Mouse (Mus musculus) heart, embryonic 14.5 days (tissue): ENCODE measurements around the gene Tiprl. TPM values are rescaled to one million over a fixed set of nuclear protein-coding genes. Genes with fewer than 3 reads are reported as not detected.
A peak's percentile ranks its signal among the peaks of the same experiment; 100 is the strongest.

Source experiments
- ATAC-seq: fragments of 200-750 bp; cut with Nextera tagmentation; 2 replicates; pipeline ENCODE4 v1.8.0; 2017; ENCODE audit warnings: low read depth, moderate TSS enrichment; ENCODE audit not compliant: insufficient number of reproducible peaks, insufficient read depth, low FRiP score
- H3K27ac ChIP-seq, 2 experiments: fragments of 200-500 bp in 1 of 2; fragments of 300-500 bp in 1 of 2; sonication (generic) in 1 of 2; replicated peaks in 1 of 2; 2 replicates each; pipeline ENCODE4 v1.5.1; 2012 to 2014; ENCODE audit warnings: low read depth in 2 of 2, low read length in 2 of 2, control low read depth in 1 of 2, mild to moderate bottlenecking in 1 of 2, mixed read lengths in 1 of 2; ENCODE audit not compliant: control insufficient read depth in 1 of 2, insufficient read depth in 1 of 2
- H3K27me3 ChIP-seq: fragments of 300-500 bp; sonication (generic); 2 replicates; pipeline ENCODE4 v1.6.1; 2014; ENCODE audit warnings: mild to moderate bottlenecking, low read length, control low read depth; ENCODE audit not compliant: control insufficient read depth, insufficient read depth
- H3K36me3 ChIP-seq: fragments of 300-500 bp; sonication (generic); 2 replicates; pipeline ENCODE4 v1.6.1; 2014; ENCODE audit warnings: mild to moderate bottlenecking, control low read depth, low read length, mixed read lengths; ENCODE audit not compliant: control insufficient read depth, insufficient read depth
- H3K4me1 ChIP-seq, 2 experiments: fragments of 200-500 bp in 1 of 2; fragments of 300-500 bp in 1 of 2; sonication (generic) in 1 of 2; 2 replicates each; pipeline ENCODE4 v1.6.1; 2012 to 2014; ENCODE audit warnings: low read length in 2 of 2, control low read depth in 1 of 2, mixed read lengths in 1 of 2; ENCODE audit not compliant: control insufficient read depth in 2 of 2, insufficient read depth in 2 of 2
- H3K4me2 ChIP-seq: fragments of 300-500 bp; sonication (generic); 2 replicates; pipeline ENCODE4 v1.6.1; 2014; ENCODE audit warnings: mild to moderate bottlenecking, low read length
- H3K4me3 ChIP-seq, 2 experiments: fragments of 200-500 bp in 1 of 2; fragments of 300-500 bp in 1 of 2; sonication (generic) in 1 of 2; 2 replicates each; pipeline ENCODE4 v1.5.1; 2012 to 2014; ENCODE audit warnings: low read length in 2 of 2, mild to moderate bottlenecking in 2 of 2, control low read depth in 1 of 2, low read depth in 1 of 2, moderate library complexity in 1 of 2; ENCODE audit not compliant: control insufficient read depth in 1 of 2, insufficient read depth in 1 of 2
- H3K9ac ChIP-seq: fragments of 300-500 bp; sonication (generic); 2 replicates; pipeline ENCODE4 v1.6.1; 2014; ENCODE audit warnings: mild to moderate bottlenecking, low read length
- H3K9me3 ChIP-seq: fragments of 300-500 bp; sonication (generic); 2 replicates; pipeline ENCODE4 v1.6.1; 2016; ENCODE audit warnings: low read length, control low read depth; ENCODE audit not compliant: control insufficient read depth
- WGBS: fragments of 180-500 bp; shearing (Covaris S2); extraction: QIAGEN DNeasy Blood & Tissue Kit; methylation state at CpG from one replicate; pipeline ENCODE4 v1.1.7; 2014; 5-methylcytosine and 5-hydroxymethylcytosine counted together
- polyA plus RNA-seq: library from polyadenylated mRNA; unstranded; fragments of >200 nt; fragmentation: Nextera tagmentation; extraction: Ambion mirVana; gene quantifications from 2 replicates; pipeline ENCODE4 v1.2.1, GENCODE M21; 2014

Gene Tiprl
- polyA plus RNA-seq = 85.2 and 89.7 TPM in 2 replicates

GRCm38 (mm10) chr1:165236321-165237298 is at the start of gene Tiprl:
Gene Tiprl, minus strand, starts transcription at chr1:165236996.
- H3K9me3 ChIP-seq = no peaks in the 10 kb centered on the region
- no peaks in the 10 kb centered on the region for H3K27me3 ChIP-seq
- H3K27ac ChIP-seq = peak within 1 kb of the TSS; percentile 89 to 98
- peak; percentile 100 for ATAC-seq
- peak within 1 kb of the TSS; percentile 73 to 92 for H3K4me3 ChIP-seq
- WGBS = under 1% methylated on average over 73 of the region's 76 CpGs
- H3K4me2 ChIP-seq = peak within 1 kb of the TSS; percentile 82
- H3K4me1 ChIP-seq = peaks cover 6 to 22% of the 10 kb centered on the region in 2 experiments; a peak in 3 of 4 replicates
- H3K9ac ChIP-seq = peak within 1 kb of the TSS; percentile 92
- H3K36me3 ChIP-seq = no peaks in the 10 kb centered on the region

GRCm38 (mm10) chr1:165284096-165284495 is 47.3 kb upstream of the Tiprl start:
- no peak overlapping the region for H3K27ac ChIP-seq
- H3K4me3 ChIP-seq = no peak overlapping the region
- H3K4me2 ChIP-seq = no peak overlapping the region
- WGBS = 75% methylated on average over 7 of the region's 7 CpGs
- no peaks in the 10 kb centered on the region for H3K36me3 ChIP-seq
- no peaks in the 10 kb centered on the region for H3K27me3 ChIP-seq
- ATAC-seq = no peak
- peaks cover 7 to 18% of the 10 kb centered on the region in 2 experiments for H3K4me1 ChIP-seq
- no peaks in the 10 kb centered on the region for H3K9me3 ChIP-seq
- no peak overlapping the region for H3K9ac ChIP-seq

GRCm38 (mm10) chr1:165282967-165283345 is 46.2 kb upstream of the Tiprl start:
- 18% methylated on average over 7 of the region's 7 CpGs for WGBS
- ATAC-seq = no peak
- Histone ChIP-seq H3K27me3 (no peaks in the 10 kb centered on the region), H3K4me2 (peak overlapping the region; percentile 84), H3K9ac (peak overlapping the region; percentile 82; the same call in 1 of the 2 replicates), H3K9me3 (no peaks in the 10 kb centered on the region), H3K4me1 (peaks cover 7 to 18% of the 10 kb centered on the region in 2 experiments), H3K4me3 (peak overlapping the region; percentile 69 to 72), H3K36me3 (no peaks in the 10 kb centered on the region), H3K27ac (no peak overlapping the region)

- Histone ChIP-seq H3K36me3 (no peaks in the 10 kb centered on the region), H3K27me3 (no peaks in the 10 kb centered on the region), H3K27ac (peak overlapping the region in 1 of 2 experiments; percentile 69; a peak in 3 of 4 replicates), H3K4me2 (peak overlapping the region; percentile 84), H3K4me3 (peak overlapping the region; percentile 69 to 72), H3K9me3 (no peaks in the 10 kb centered on the region), H3K4me1 (peaks cover 7 to 18% of the 10 kb centered on the region in 2 experiments), H3K9ac (peak overlapping the region; percentile 82)
- 2% methylated on average over 35 of the region's 35 CpGs for WGBS
- peak; percentile 49; the same call in 1 of the 2 replicates for ATAC-seq
These were observed 45.6 kb upstream of the Tiprl start for GRCm38 (mm10) chr1:165282222-165282966.

GRCm38 (mm10) chr1:165281351-165282221 is 44.8 kb upstream of the Tiprl start:
- peak overlapping the region; percentile 84 for H3K4me2 ChIP-seq
- peak; percentile 73 for ATAC-seq
- peak overlapping the region; percentile 60 to 69 for H3K27ac ChIP-seq
- no peaks in the 10 kb centered on the region for H3K9me3 ChIP-seq
- H3K4me1 ChIP-seq = peaks cover 7 to 18% of the 10 kb centered on the region in 2 experiments
- H3K27me3 ChIP-seq = no peaks in the 10 kb centered on the region
- peak overlapping the region; percentile 69 to 72 for H3K4me3 ChIP-seq
- no peaks in the 10 kb centered on the region for H3K36me3 ChIP-seq
- H3K9ac ChIP-seq = peak overlapping the region; percentile 82
- under 1% methylated on average over 19 of the region's 71 CpGs for WGBS

- Histone ChIP-seq H3K4me2 (peak overlapping the region; percentile 84), H3K4me1 (peaks cover 7 to 18% of the 10 kb centered on the region in 2 experiments), H3K27ac (0 out of 4 replicates have a peak overlapping the region, but pooled peaks of 1 of the 2 experiments have one; percentile 69), H3K9ac (peak overlapping the region; percentile 82; the same call in 1 of the 2 replicates), H3K4me3 (peak overlapping the region in 1 of 2 experiments; percentile 69; a peak in 2 of 4 replicates), H3K27me3 (no peaks in the 10 kb centered on the region), H3K9me3 (no peaks in the 10 kb centered on the region), H3K36me3 (no peaks in the 10 kb centered on the region)
- WGBS = 78% methylated on average over 10 of the region's 10 CpGs
- ATAC-seq = no peak
These were observed 43.9 kb upstream of the Tiprl start for GRCm38 (mm10) chr1:165280741-165281140.
